Mouse (Mus musculus): ENCODE measurements around the gene Ppp6r3.

- TF ChIP-seq GATA2 (IDR thresholded peaks at IDR 0.05; ENCODE audit: borderline replicate concordance, low read depth, low read length): no peak
- no peak for TF ChIP-seq CTCF (IDR thresholded peaks at IDR 0.05; ENCODE audit: low read depth, low read length)
- no peak for TF ChIP-seq TAL1 (conservative IDR thresholded peaks at IDR 0.05; ENCODE audit: low read depth, low read length)
- no peak for TF ChIP-seq POLR2AphosphoS5 (IDR thresholded peaks at IDR 0.05; ENCODE audit: insufficient replicate concordance, low read depth, low read length)
Observed at GRCm38 (mm10) chr19:3537658-3538057, 37.9 kb downstream of the Ppp6r3 start.

Data from G1E (cell line).